Mouse (Mus musculus) liver, postnatal 0 days (tissue): ENCODE results near the gene Tsr1.

Source experiments
- CTCF ChIP-seq: sonication (generic); IDR thresholded peaks from 2 replicates; pipeline ENCODE4 v1.5.1; 2016; ENCODE audit warnings: antibody characterized with exemption, low read depth
- EP300 ChIP-seq: IDR thresholded peaks from 2 replicates; pipeline ENCODE4 v1.6.1; 2016; ENCODE audit warnings: antibody characterized with exemption, low read depth, mild to moderate bottlenecking

GRCm38 (mm10) chr11:74869603-74870002 is 28.3 kb upstream of the Tsr1 start:
- TF ChIP-seq CTCF, result no peak
- no peak for TF ChIP-seq EP300
